Mouse (Mus musculus): ENCODE data around the gene Prkar1b. TPM values are rescaled to one million over a fixed set of nuclear protein-coding genes. Genes with fewer than 3 reads are reported as not detected.
A peak's percentile ranks its signal among the peaks of the same experiment; 100 is the strongest.

Prkar1b gene
- total RNA-seq, 2 experiments from 2014 or later: 1.1 to 2.1 TPM

GRCm38 (mm10) chr5:138992611-138993370 is 157.0 kb downstream of the Prkar1b start:
- peak; percentile 52 for DNase-seq
- intact Hi-C loops (cut with DNase I; ENCODE audit: low total_unique reads): no loop called here

- intact Hi-C loops (cut with DNase I; ENCODE audit: low total_unique reads): no loop called here
- no peak for DNase-seq
These were observed 158.1 kb downstream of the Prkar1b start for GRCm38 (mm10) chr5:138991734-138992133.

DNA sequence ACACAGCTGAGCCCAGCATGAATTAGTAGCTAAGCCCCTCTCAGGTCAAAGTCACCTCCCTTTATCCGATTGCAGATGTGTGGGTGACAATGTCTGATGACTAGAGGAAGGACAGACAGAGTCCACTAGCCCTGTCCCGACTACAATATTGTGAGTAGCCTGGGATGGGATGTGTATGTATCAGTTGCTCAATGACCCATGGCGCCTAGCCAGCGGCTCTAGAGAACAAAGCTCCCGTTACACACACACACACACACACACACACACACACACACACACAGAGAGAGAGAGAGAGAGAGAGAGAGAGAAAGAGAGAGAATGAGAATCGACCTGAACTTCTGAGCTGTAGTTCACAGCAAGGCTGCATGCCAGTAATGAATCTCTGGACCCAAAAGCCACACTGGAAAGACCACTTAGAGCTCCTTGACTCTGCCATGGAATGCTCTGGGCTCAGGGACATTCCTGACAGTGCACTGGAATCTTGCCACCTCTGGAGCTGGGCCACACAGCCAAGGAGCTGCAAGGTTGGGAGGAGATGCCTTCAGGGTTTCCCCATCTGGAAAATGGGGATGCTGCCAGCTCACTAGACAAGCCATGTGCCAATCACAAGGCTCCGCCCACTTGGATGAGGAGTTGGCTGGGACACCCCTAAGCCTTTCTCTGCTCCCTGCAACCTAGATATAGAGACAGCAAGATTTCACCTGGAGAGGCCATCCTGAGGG is 159.0 kb downstream of the Prkar1b start:
- peak; percentile 71 for DNase-seq
- intact Hi-C loops (cut with DNase I; ENCODE audit: low total_unique reads): no loop called here

- DNase-seq: no peak
- intact Hi-C loops (cut with DNase I; ENCODE audit: low total_unique reads): no loop called here
These were observed 160.2 kb downstream of the Prkar1b start for GRCm38 (mm10) chr5:138989567-138989966.

- intact Hi-C loops (cut with DNase I; ENCODE audit: low total_unique reads): no loop called here
- DNase-seq: peak; percentile 62
These were observed 161.0 kb downstream of the Prkar1b start for GRCm38 (mm10) chr5:138988764-138989163.

GRCm38 (mm10) chr5:138987994-138988393 is 161.8 kb downstream of the Prkar1b start:
- intact Hi-C loops (cut with DNase I; ENCODE audit: low total_unique reads): no loop called here
- DNase-seq: no peak

- intact Hi-C loops (cut with DNase I; ENCODE audit: low total_unique reads): no loop called here
- no peak for DNase-seq
These were observed 167.9 kb downstream of the Prkar1b start for GRCm38 (mm10) chr5:138981921-138982320.

DNA sequence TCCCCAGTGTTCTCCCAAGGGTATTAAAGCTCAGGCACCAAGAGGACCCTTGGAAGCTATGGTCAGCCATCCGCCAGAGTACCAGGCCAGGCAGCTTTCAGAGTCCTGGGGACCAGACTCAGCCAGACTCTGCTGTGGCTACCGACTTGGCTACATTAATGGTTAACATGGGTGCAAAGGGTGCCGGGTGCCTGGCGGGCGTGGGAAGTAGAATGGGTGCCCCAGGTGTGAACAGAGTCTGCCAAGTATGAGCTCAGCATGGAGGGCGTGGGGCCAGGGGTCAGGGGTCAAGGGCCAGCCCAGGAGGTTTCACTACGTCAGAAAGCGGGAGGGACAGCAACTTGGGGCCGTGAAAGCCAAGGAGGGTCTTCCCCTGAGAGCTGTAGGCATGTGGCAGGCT is 169.2 kb downstream of the Prkar1b start:
- DNase-seq: no peak
- intact Hi-C loops (cut with DNase I; ENCODE audit: low total_unique reads): no loop called here

DNA sequence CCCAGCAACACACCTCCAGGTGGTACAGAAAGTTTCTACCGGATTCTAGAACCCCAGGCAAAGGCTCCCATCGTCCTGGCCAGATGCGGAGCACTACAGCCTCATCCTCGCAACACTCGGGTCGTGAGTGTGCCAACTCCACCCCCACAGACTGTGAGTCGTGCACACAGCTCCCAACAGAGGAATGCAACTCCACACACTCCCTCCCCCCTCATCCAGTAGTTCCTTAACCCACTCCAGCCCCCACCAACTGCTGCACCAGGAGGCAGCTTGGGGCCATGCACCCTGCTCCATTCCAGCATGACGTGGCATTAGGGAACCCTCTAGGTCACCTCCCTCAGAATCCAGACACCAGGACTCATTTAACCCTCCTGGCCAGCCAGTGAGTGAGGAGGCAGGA is 170.0 kb downstream of the Prkar1b start:
- intact Hi-C loops (cut with DNase I; ENCODE audit: low total_unique reads): no loop called here
- no peak for DNase-seq

- DNase-seq: peak; percentile 55
- intact Hi-C loops (cut with DNase I; ENCODE audit: low total_unique reads): no loop called here
These were observed 172.0 kb downstream of the Prkar1b start for GRCm38 (mm10) chr5:138977759-138978158.

DNA sequence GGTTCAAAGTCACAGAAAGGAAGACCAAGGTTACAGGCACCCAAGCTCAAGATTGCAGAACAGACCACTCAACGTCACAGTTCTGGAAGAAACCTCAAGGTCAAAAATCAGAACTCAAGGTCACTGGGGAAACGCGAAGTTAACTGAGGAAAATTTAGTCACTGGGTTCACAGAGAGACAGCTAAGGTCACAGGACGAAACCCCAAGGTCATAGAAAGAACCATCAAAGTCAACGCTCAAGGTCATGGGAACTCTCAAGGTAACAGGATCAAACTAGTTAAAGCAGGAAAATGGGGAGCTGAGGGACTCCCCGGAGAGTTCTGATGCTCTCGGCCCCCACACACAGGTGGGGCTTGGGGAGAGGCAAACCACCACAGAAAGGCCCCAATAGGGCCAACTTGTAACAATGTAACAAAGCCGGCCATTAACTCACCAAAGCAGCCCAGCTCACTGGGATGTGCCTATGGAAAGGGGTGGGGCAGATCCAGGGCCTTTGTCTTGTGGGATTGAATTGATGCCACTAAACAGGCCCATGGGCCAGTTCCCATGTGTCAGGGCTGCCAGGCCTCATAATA is 174.8 kb downstream of the Prkar1b start:
- intact Hi-C loops (cut with DNase I; ENCODE audit: low total_unique reads): no loop called here
- no peak for DNase-seq

- no peak for DNase-seq
- intact Hi-C loops (cut with DNase I; ENCODE audit: low total_unique reads): no loop called here
These were observed 176.3 kb downstream of the Prkar1b start for GRCm38 (mm10) chr5:138973480-138973879.

GRCm38 (mm10) chr5:138971405-138971804 is 178.4 kb downstream of the Prkar1b start:
- intact Hi-C loops (cut with DNase I; ENCODE audit: low total_unique reads): no loop called here
- no peak for DNase-seq

GRCm38 (mm10) chr5:138970056-138970490 is 179.7 kb downstream of the Prkar1b start:
- DNase-seq: peak; percentile 63
- intact Hi-C loops (cut with DNase I; ENCODE audit: low total_unique reads): no loop called here

Other genes starting within 250 kb of the Prkar1b start
- 10 to 100 TPM; 15.8 to 22.3 TPM for gene Pdgfa, start 152.6 kb downstream of the Prkar1b start, total RNA-seq (2021)
- gene Dnaaf5, start 222 bp upstream of the Prkar1b start, total RNA-seq (2021): 10 to 100 TPM in 1 of 2 experiments, 1 to 10 TPM in 1; 9.3 to 10.2 TPM
- gene Sun1, start 50.6 kb upstream of the Prkar1b start, total RNA-seq (2021): 10 to 100 TPM; 31.0 to 33.2 TPM
- gene Get4, start 102.3 kb upstream of the Prkar1b start, total RNA-seq (2021): 10 to 100 TPM; 36.2 to 39.8 TPM
- gene Adap1, start 175.6 kb upstream of the Prkar1b start, total RNA-seq (2021): 1 to 10 TPM in 1 of 2 experiments, under 1 TPM in 1; 0.78 to 2.0 TPM
- gene Cox19, start 201.4 kb upstream of the Prkar1b start, total RNA-seq (2021): 10 to 100 TPM; 58.6 to 79.3 TPM
- gene Cyp2w1, start 202.6 kb upstream of the Prkar1b start, total RNA-seq (2021): not detected
- gene Gpr146, start 227.7 kb upstream of the Prkar1b start, total RNA-seq (2021): 10 to 100 TPM; 17.2 to 26.0 TPM

Data from gastrocnemius, postnatal 14 days (tissue).